Mouse (Mus musculus): ENCODE measurements around the gene S100a16.
A peak's percentile ranks its signal among the peaks of the same experiment; 100 is the strongest.

The S100a16 gene

DNA sequence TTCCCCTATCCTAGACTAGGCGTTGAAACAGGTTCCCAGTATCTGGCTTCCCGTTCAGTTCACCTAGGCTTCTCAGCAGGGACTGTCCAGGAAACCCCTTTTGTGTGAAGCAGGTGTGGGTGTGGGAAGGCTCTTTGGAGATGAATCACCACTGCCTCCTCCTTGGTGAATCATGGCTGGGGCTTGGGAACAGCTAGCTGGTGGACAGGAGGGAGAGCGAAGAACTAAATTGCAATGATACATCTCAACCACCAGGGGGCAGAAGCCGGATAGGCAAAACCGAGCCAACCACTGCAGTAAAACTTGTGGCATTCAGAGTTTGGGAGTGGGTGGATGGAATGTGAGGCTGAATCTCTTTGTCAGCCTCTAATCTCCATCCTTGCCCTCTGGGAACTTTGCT is 48.5 kb downstream of the S100a16 start:
- peak; percentile 44 to 56 for DNase-seq (ENCODE audit: low read depth in 1 of 2, low spot score in 2 of 2)

DNA sequence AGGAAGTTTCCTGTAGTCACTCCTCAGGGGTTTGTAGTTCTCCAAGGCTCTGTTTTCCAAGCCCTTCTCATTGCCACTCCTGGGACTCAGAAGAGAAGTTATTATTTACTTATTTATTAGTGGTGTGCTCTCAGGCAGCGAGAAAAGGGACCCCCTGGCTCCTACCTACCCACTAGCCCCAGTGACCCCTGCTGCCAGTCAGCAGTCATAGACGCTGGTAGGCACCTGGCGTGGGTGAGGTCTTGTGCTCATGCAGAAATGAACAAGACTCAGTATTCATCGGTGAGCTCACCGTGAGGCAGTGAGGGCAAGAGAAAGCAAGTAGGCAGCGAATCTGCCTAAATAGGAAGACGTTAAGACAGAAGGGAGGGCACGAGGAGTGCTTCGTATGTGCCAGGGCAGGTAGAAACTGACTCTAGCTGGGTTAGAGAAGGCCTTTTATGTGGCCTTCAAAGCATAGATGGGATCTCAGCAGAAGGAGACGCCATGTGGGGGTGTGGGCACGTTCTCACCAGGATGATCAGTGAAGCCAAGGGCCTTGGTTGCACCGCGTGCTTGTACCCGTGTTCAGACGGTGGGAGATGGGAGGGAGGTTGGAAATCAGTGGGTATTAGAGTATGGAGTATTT is 49.1 kb downstream of the S100a16 start:
- no peak for DNase-seq (ENCODE audit: low read depth in 1 of 2, low spot score in 2 of 2)

- peak; percentile 75 to 92 for DNase-seq (ENCODE audit: low read depth in 1 of 2, low spot score in 2 of 2)
Observed at GRCm38 (mm10) chr3:90586906-90587305, 49.9 kb downstream of the S100a16 start.

- no peak for DNase-seq (ENCODE audit: low read depth in 1 of 2, low spot score in 2 of 2)
Observed at GRCm38 (mm10) chr3:90587361-90588101, 50.5 kb downstream of the S100a16 start.

- DNase-seq (ENCODE audit: low read depth in 1 of 2, low spot score in 2 of 2) = no peak
Observed at GRCm38 (mm10) chr3:90589390-90589789, 52.3 kb downstream of the S100a16 start.

GRCm38 (mm10) chr3:90589947-90590346 is 52.9 kb downstream of the S100a16 start, which contains the start of gene S100a2:
TSS of gene S100a2 (plus strand) at chr3:90590247.
- DNase-seq (ENCODE audit: low read depth in 1 of 2, low spot score in 2 of 2) = no peak
